Comparison of ENCODE assay signal across 11 mouse cellular contexts in genomic region chrX:100740785-100741184, GRCm38 (mm10). TPM values are rescaled to one million over a fixed set of nuclear protein-coding genes. Genes with fewer than 3 reads are reported as not detected.
DNase-seq lines count a peak whose midpoint lies in the region; ATAC-seq and TF ChIP-seq lines count a peak whose summit lies in the region.
"Had no signal": no experiment of that assay in that cellular context is flagged by ENCODE, and none has a peak within 500 bp of the region (broad histone marks: within the 10 kb centered on the region; RNA-seq: fewer than 3 reads in every experiment).

No protein-coding gene starts in this region.

- TF ChIP-seq CTCF in bone marrow macrophage, adult 2 months (IDR thresholded peaks at IDR 0.05; ENCODE audit: low read depth, low read length) = no peak

- peak overlapping the region; percentile 42 for H3K4me3 ChIP-seq in bone marrow macrophage, adult 2 months (ENCODE audit: insufficient read depth, low read length)
- H3K4me3 ChIP-seq in heart, embryonic 14.5 days (ENCODE audit: control insufficient read depth in 1 of 2, insufficient read depth in 1 of 2, low read depth in 1 of 2, low read length in 2 of 2) = peak overlapping the region; percentile 23 to 28
- peak overlapping the region; percentile 18 for H3K4me3 ChIP-seq in megakaryocyte, embryonic 14.5 days (replicated peaks)
- no peak overlapping the region for H3K4me3 ChIP-seq in forebrain, embryonic 10.5 days
- H3K4me3 ChIP-seq: embryonic facial prominence, embryonic 12.5 days had no signal

- no peak; the same call in 1 of the 2 replicates for ATAC-seq in heart, embryonic 14.5 days (ENCODE audit: insufficient number of reproducible peaks, insufficient read depth, low FRiP score, low read depth)
- ATAC-seq in erythroblast, adult 5-6 weeks (replicated peaks; ENCODE audit: low FRiP score, poor library complexity, severe bottlenecking) = no peak

- peaks cover 8% of the 10 kb centered on the region; the same call in 1 of the 2 replicates for H3K27me3 ChIP-seq in heart, embryonic 14.5 days (ENCODE audit: control insufficient read depth, insufficient read depth, low read length)
- peaks cover 29% of the 10 kb centered on the region for H3K27me3 ChIP-seq in megakaryocyte, embryonic 14.5 days (replicated peaks)
- H3K27me3 ChIP-seq in forebrain, embryonic 10.5 days (ENCODE audit: poor library complexity, severe bottlenecking) = peaks cover 68% of the 10 kb centered on the region

- H3K9me3 ChIP-seq in heart, embryonic 14.5 days (ENCODE audit: control insufficient read depth, low read length) = peaks cover 6% of the 10 kb centered on the region; the same call in 1 of the 2 replicates
- peaks cover 7% of the 10 kb centered on the region; the same call in 1 of the 2 replicates for H3K9me3 ChIP-seq in megakaryocyte, embryonic 14.5 days
- 0 out of 2 replicates have a peak, but pooled peaks cover 2% of the 10 kb centered on the region for H3K9me3 ChIP-seq in forebrain, embryonic 10.5 days
- H3K9me3 ChIP-seq: embryonic facial prominence, embryonic 12.5 days had no signal

- 39% methylated on average over 6 of the region's 6 CpGs for WGBS in heart, embryonic 14.5 days
- WGBS in forebrain, embryonic 10.5 days = 68% methylated on average over 6 of the region's 6 CpGs

- H3K27ac ChIP-seq in bone marrow macrophage, adult 2 months (ENCODE audit: insufficient read depth, low read depth, low read length) = peak overlapping the region; percentile 93
- peak overlapping the region; percentile 86 to 93 for H3K27ac ChIP-seq in heart, embryonic 14.5 days (replicated peaks in 1 of 2; ENCODE audit: control insufficient read depth in 1 of 2, insufficient read depth in 1 of 2, low read depth in 2 of 2, low read length in 2 of 2)
- no peak overlapping the region for H3K27ac ChIP-seq in forebrain, embryonic 10.5 days
- H3K27ac ChIP-seq: embryonic facial prominence, embryonic 12.5 days had no signal

- H3K4me1 ChIP-seq in bone marrow macrophage, adult 2 months (ENCODE audit: control insufficient read depth, insufficient read depth, low read length) = peaks cover 9% of the 10 kb centered on the region
- H3K4me1 ChIP-seq in heart, embryonic 14.5 days (ENCODE audit: control insufficient read depth in 2 of 2, insufficient read depth in 2 of 2, low read length in 2 of 2) = peaks cover 0 to 6% of the 10 kb centered on the region in 2 experiments; a peak in 2 of 4 replicates
- H3K4me1 ChIP-seq in megakaryocyte, embryonic 14.5 days = peaks cover 23% of the 10 kb centered on the region
- H3K4me1 ChIP-seq in forebrain, embryonic 10.5 days = peaks cover 14% of the 10 kb centered on the region
- H3K4me1 ChIP-seq: embryonic facial prominence, embryonic 12.5 days had no signal

- H3K36me3 ChIP-seq in heart, embryonic 14.5 days (ENCODE audit: control insufficient read depth, insufficient read depth, low read length) = no peaks in the 10 kb centered on the region
- H3K36me3 ChIP-seq in megakaryocyte, embryonic 14.5 days (replicated peaks; ENCODE audit: low read length) = no peaks in the 10 kb centered on the region
- H3K36me3 ChIP-seq in forebrain, embryonic 10.5 days (replicated peaks) = no peaks in the 10 kb centered on the region
- H3K36me3 ChIP-seq: embryonic facial prominence, embryonic 12.5 days had no signal

- H3K9ac ChIP-seq in heart, embryonic 14.5 days (ENCODE audit: low read length) = peak overlapping the region; percentile 67
- H3K9ac ChIP-seq: embryonic facial prominence, embryonic 12.5 days; lung, embryonic 14.5 days had no signal

- H3K4me2 ChIP-seq in heart, embryonic 14.5 days (ENCODE audit: low read length) = peak overlapping the region; percentile 60
- H3K4me2 ChIP-seq: lung, embryonic 14.5 days had no signal

- peak; percentile 53 for DNase-seq in layer of hippocampus, adult 11-12 months (ENCODE audit: low spot score)
- DNase-seq in layer of hippocampus, postnatal 36 days = no peak
- no peak for DNase-seq in forebrain, embryonic 10.5 days (ENCODE audit: extremely low spot score, low spot score)
- DNase-seq in right cerebral cortex, adult 2 months (ENCODE audit: low spot score in 2 of 2) = no peak
- DNase-seq: cerebellum, adult 11-12 months; lung, embryonic 14.5 days had no signal

- no peak for TF ChIP-seq POLR2A in bone marrow macrophage, adult 2 months (IDR thresholded peaks at IDR 0.05; ENCODE audit: borderline replicate concordance, low read depth, low read length)

RNA-seq across cellular contexts. Expression of gene Gdpd2, which starts 11.1 kb away (rescaled TPM):
- total RNA-seq in layer of hippocampus, postnatal 36 days (2021) = 10 to 100 TPM; 10.8 to 12.2 TPM
- polyA plus RNA-seq in bone marrow macrophage, adult 2 months (2012; ENCODE audit: insufficient read depth, insufficient read length, missing spikeins) = not detected in 2 replicates
- 0.62 and 0.75 TPM in 2 replicates for polyA plus RNA-seq in heart, embryonic 14.5 days (2014; fragmentation: Nextera tagmentation; extraction: Ambion mirVana)
- not detected in 2 replicates for polyA plus RNA-seq in megakaryocyte, embryonic 14.5 days (2012; ENCODE audit: insufficient read depth, low replicate concordance)
- not detected in 2 replicates for total RNA-seq in erythroblast, adult 5-6 weeks (2015; ENCODE audit: low replicate concordance)
- total RNA-seq in erythroblast, adult 5-6 weeks (2017; ENCODE audit: low replicate concordance) = 4.2 TPM in 1 of 2 replicates, not detected in the other
- polyA plus RNA-seq in forebrain, embryonic 10.5 days (2016; fragmentation: Nextera tagmentation; extraction: Ambion mirVana) = 3.6 and 3.8 TPM in 2 replicates

RNA-seq across cellular contexts. Expression of gene Dlg3, which starts 26.7 kb away (rescaled TPM):
- 100 to 1,000 TPM; 153 to 154 TPM for total RNA-seq in layer of hippocampus, postnatal 36 days (2021)
- 4.1 and 4.2 TPM in 2 replicates for polyA plus RNA-seq in bone marrow macrophage, adult 2 months (2012; ENCODE audit: insufficient read depth, insufficient read length, missing spikeins)
- polyA plus RNA-seq in heart, embryonic 14.5 days (2014; fragmentation: Nextera tagmentation; extraction: Ambion mirVana) = 1.9 and 2.5 TPM in 2 replicates
- 1.6 and 9.7 TPM in 2 replicates for polyA plus RNA-seq in megakaryocyte, embryonic 14.5 days (2012; ENCODE audit: insufficient read depth, low replicate concordance)
- total RNA-seq in erythroblast, adult 5-6 weeks (2015; ENCODE audit: low replicate concordance) = 0.84 TPM in 1 of 2 replicates, not detected in the other
- total RNA-seq in erythroblast, adult 5-6 weeks (2017; ENCODE audit: low replicate concordance) = 0.34 and 1.4 TPM in 2 replicates
- 15.6 and 16.8 TPM in 2 replicates for polyA plus RNA-seq in forebrain, embryonic 10.5 days (2016; fragmentation: Nextera tagmentation; extraction: Ambion mirVana)
